Mouse (Mus musculus): ENCODE data around the gene Triobp. TPM values are rescaled to one million over a fixed set of nuclear protein-coding genes. Genes with fewer than 3 reads are reported as not detected.
A peak's percentile ranks its signal among the peaks of the same experiment; 100 is the strongest.
"Not testable (repeated sequence)": the region's sequence is repeated elsewhere in the genome, so short reads cannot be mapped to it uniquely, and the experiment has no call there.

Triobp gene
- polyA plus RNA-seq, 1 experiment from 2014 or later, result 33.4 TPM

GRCm38 (mm10) chr15:79029519-79030241, 82.2 kb downstream of the Triobp start:
- DNase-seq (ENCODE audit: low spot score) (peak; percentile 43), ATAC-seq (replicated peaks; ENCODE audit: insufficient number of reproducible peaks, low FRiP score, low TSS enrichment, low read depth) (no peak)
- Histone ChIP-seq H3K27ac (replicated peaks; ENCODE audit: low read depth, low read length) (no peak overlapping the region), H3K9me3 (replicated peaks; ENCODE audit: control insufficient read depth, low read length) (no peaks in the 10 kb centered on the region), H3K4me2 (ENCODE audit: low read depth, low read length) (peak overlapping the region; percentile 93), H3K9ac (replicated peaks; ENCODE audit: low read length) (peak overlapping the region; percentile 49), H3K4me1 (ENCODE audit: control insufficient read depth, insufficient read depth, low read length) (peaks cover 5% of the 10 kb centered on the region; the same call in 1 of the 2 replicates), H3K36me3 (replicated peaks; ENCODE audit: control insufficient read depth, insufficient read depth, low read depth, low read length) (no peaks in the 10 kb centered on the region), H3K4me3 (ENCODE audit: low read depth, low read length) (peak overlapping the region; percentile 58), H3K27me3 (ENCODE audit: control insufficient read depth, insufficient read depth, low read length) (no peaks in the 10 kb centered on the region)
- WGBS, result 17% methylated on average over 11 of the region's 11 CpGs

GRCm38 (mm10) chr15:79030551-79031435, 83.3 kb downstream of the Triobp start:
- H3K4me3 ChIP-seq (ENCODE audit: low read depth, low read length), result peak overlapping the region; percentile 58
- H3K4me2 ChIP-seq (ENCODE audit: low read depth, low read length), result peak overlapping the region; percentile 93
- DNase-seq (ENCODE audit: low spot score), result peak; percentile 95
- 0 out of 2 replicates have a peak overlapping the region, but pooled peaks have one; percentile 41 for H3K27ac ChIP-seq (replicated peaks; ENCODE audit: low read depth, low read length)
- peaks cover 5% of the 10 kb centered on the region; the same call in 1 of the 2 replicates for H3K4me1 ChIP-seq (ENCODE audit: control insufficient read depth, insufficient read depth, low read length)
- no peaks in the 10 kb centered on the region for H3K9me3 ChIP-seq (replicated peaks; ENCODE audit: control insufficient read depth, low read length)
- peak overlapping the region; percentile 74 for H3K9ac ChIP-seq (replicated peaks; ENCODE audit: low read length)
- peak; percentile 68 for ATAC-seq (replicated peaks; ENCODE audit: insufficient number of reproducible peaks, low FRiP score, low TSS enrichment, low read depth)
- H3K27me3 ChIP-seq (ENCODE audit: control insufficient read depth, insufficient read depth, low read length), result no peaks in the 10 kb centered on the region
- WGBS, result under 1% methylated on average over 52 of the region's 52 CpGs
- H3K36me3 ChIP-seq (replicated peaks; ENCODE audit: control insufficient read depth, insufficient read depth, low read depth, low read length), result no peaks in the 10 kb centered on the region

- not testable (repeated sequence) for H3K4me3 ChIP-seq (ENCODE audit: low read depth, low read length); H3K9ac ChIP-seq (replicated peaks; ENCODE audit: low read length); H3K4me2 ChIP-seq (ENCODE audit: low read depth, low read length); ATAC-seq (replicated peaks; ENCODE audit: insufficient number of reproducible peaks, low FRiP score, low TSS enrichment, low read depth); H3K36me3 ChIP-seq (replicated peaks; ENCODE audit: control insufficient read depth, insufficient read depth, low read depth, low read length); H3K27ac ChIP-seq (replicated peaks; ENCODE audit: low read depth, low read length); H3K4me1 ChIP-seq (ENCODE audit: control insufficient read depth, insufficient read depth, low read length); H3K9me3 ChIP-seq (replicated peaks; ENCODE audit: control insufficient read depth, low read length); H3K27me3 ChIP-seq (ENCODE audit: control insufficient read depth, insufficient read depth, low read length); DNase-seq (ENCODE audit: low spot score)
- 84% methylated on average over 5 of the region's 5 CpGs for WGBS
These were observed 84.4 kb downstream of the Triobp start for GRCm38 (mm10) chr15:79031908-79032307.

- ATAC-seq (replicated peaks; ENCODE audit: insufficient number of reproducible peaks, low FRiP score, low TSS enrichment, low read depth) (no peak), DNase-seq (ENCODE audit: low spot score) (peak; percentile 85)
- 14% methylated on average over 14 of the region's 14 CpGs for WGBS
- no peak overlapping the region for H3K4me2 ChIP-seq (ENCODE audit: low read depth, low read length)
- H3K9me3 ChIP-seq (replicated peaks; ENCODE audit: control insufficient read depth, low read length), result no peaks in the 10 kb centered on the region
- no peak overlapping the region; the same call in 1 of the 2 replicates for H3K9ac ChIP-seq (replicated peaks; ENCODE audit: low read length)
- no peak overlapping the region for H3K4me3 ChIP-seq (ENCODE audit: low read depth, low read length)
- no peaks in the 10 kb centered on the region; the same call in 1 of the 2 replicates for H3K4me1 ChIP-seq (ENCODE audit: control insufficient read depth, insufficient read depth, low read length)
- H3K36me3 ChIP-seq (replicated peaks; ENCODE audit: control insufficient read depth, insufficient read depth, low read depth, low read length), result no peaks in the 10 kb centered on the region
- H3K27me3 ChIP-seq (ENCODE audit: control insufficient read depth, insufficient read depth, low read length), result peaks cover 22% of the 10 kb centered on the region
- no peak overlapping the region for H3K27ac ChIP-seq (replicated peaks; ENCODE audit: low read depth, low read length)
These were observed 90.4 kb downstream of the Triobp start for GRCm38 (mm10) chr15:79037913-79038328.

- Histone ChIP-seq H3K4me1 (ENCODE audit: control insufficient read depth, insufficient read depth, low read length) (peaks cover 4% of the 10 kb centered on the region), H3K9me3 (replicated peaks; ENCODE audit: control insufficient read depth, low read length) (no peaks in the 10 kb centered on the region), H3K4me2 (ENCODE audit: low read depth, low read length) (no peak overlapping the region), H3K27me3 (ENCODE audit: control insufficient read depth, insufficient read depth, low read length) (peaks cover 26% of the 10 kb centered on the region), H3K9ac (replicated peaks; ENCODE audit: low read length) (no peak overlapping the region; the same call in 1 of the 2 replicates), H3K36me3 (replicated peaks; ENCODE audit: control insufficient read depth, insufficient read depth, low read depth, low read length) (no peaks in the 10 kb centered on the region), H3K27ac (replicated peaks; ENCODE audit: low read depth, low read length) (no peak overlapping the region), H3K4me3 (ENCODE audit: low read depth, low read length) (no peak overlapping the region)
- ATAC-seq (replicated peaks; ENCODE audit: insufficient number of reproducible peaks, low FRiP score, low TSS enrichment, low read depth) (no peak), DNase-seq (ENCODE audit: low spot score) (no peak)
- 67% methylated on average over 10 of the region's 10 CpGs for WGBS
These were observed 90.8 kb downstream of the Triobp start for GRCm38 (mm10) chr15:79038331-79038730.

- Histone ChIP-seq H3K4me1 (ENCODE audit: control insufficient read depth, insufficient read depth, low read length) (peaks cover 4% of the 10 kb centered on the region), H3K4me2 (ENCODE audit: low read depth, low read length) (no peak overlapping the region), H3K9me3 (replicated peaks; ENCODE audit: control insufficient read depth, low read length) (no peaks in the 10 kb centered on the region), H3K27me3 (ENCODE audit: control insufficient read depth, insufficient read depth, low read length) (peaks cover 32% of the 10 kb centered on the region), H3K27ac (replicated peaks; ENCODE audit: low read depth, low read length) (no peak overlapping the region), H3K9ac (replicated peaks; ENCODE audit: low read length) (no peak overlapping the region), H3K4me3 (ENCODE audit: low read depth, low read length) (no peak overlapping the region), H3K36me3 (replicated peaks; ENCODE audit: control insufficient read depth, insufficient read depth, low read depth, low read length) (no peaks in the 10 kb centered on the region)
- ATAC-seq (replicated peaks; ENCODE audit: insufficient number of reproducible peaks, low FRiP score, low TSS enrichment, low read depth) (peak; percentile 42; the same call in 1 of the 2 replicates), DNase-seq (ENCODE audit: low spot score) (peak; percentile 70)
- WGBS, result 11% methylated on average over 6 of the region's 7 CpGs
These were observed 91.3 kb downstream of the Triobp start for GRCm38 (mm10) chr15:79038853-79039252.

GRCm38 (mm10) chr15:79040501-79041416, 93.2 kb downstream of the Triobp start:
- WGBS, result 22% methylated on average over 24 of the region's 24 CpGs
- Histone ChIP-seq H3K36me3 (replicated peaks; ENCODE audit: control insufficient read depth, insufficient read depth, low read depth, low read length) (no peaks in the 10 kb centered on the region), H3K27me3 (ENCODE audit: control insufficient read depth, insufficient read depth, low read length) (peaks cover 34% of the 10 kb centered on the region), H3K9ac (replicated peaks; ENCODE audit: low read length) (peak overlapping the region; percentile 26; the same call in 1 of the 2 replicates), H3K27ac (replicated peaks; ENCODE audit: low read depth, low read length) (no peak overlapping the region), H3K4me1 (ENCODE audit: control insufficient read depth, insufficient read depth, low read length) (peaks cover 4% of the 10 kb centered on the region), H3K4me3 (ENCODE audit: low read depth, low read length) (peak overlapping the region; percentile 22; the same call in 1 of the 2 replicates), H3K4me2 (ENCODE audit: low read depth, low read length) (peak overlapping the region; percentile 31), H3K9me3 (replicated peaks; ENCODE audit: control insufficient read depth, low read length) (no peaks in the 10 kb centered on the region)
- no peak for ATAC-seq (replicated peaks; ENCODE audit: insufficient number of reproducible peaks, low FRiP score, low TSS enrichment, low read depth)
- peak; percentile 56 for DNase-seq (ENCODE audit: low spot score)

Measured in embryonic facial prominence, embryonic 11.5 days (tissue).